Comparison of ENCODE assay signal across 27 mouse cellular contexts in the genomic region with DNA sequence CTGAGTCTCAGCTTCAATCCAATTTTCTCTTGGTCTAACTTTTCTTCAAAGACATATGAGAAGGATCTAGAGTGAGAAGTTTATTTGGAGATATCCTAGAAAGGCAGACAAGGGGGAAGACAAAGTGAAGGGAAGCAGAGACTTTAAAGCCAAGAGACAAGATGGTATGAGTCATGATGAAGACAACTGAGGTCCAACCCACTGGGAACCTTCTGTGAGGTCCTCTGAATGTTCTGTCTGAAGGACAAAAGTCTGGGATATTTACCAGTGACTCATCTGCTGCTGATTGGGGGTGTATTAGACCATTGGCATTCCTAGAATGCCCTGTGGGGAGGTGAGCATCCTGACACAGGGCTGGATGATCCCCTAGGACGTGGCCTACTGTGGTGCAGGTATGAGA.
DNase-seq lines count a peak whose midpoint lies in the region; ATAC-seq and TF ChIP-seq lines count a peak whose summit lies in the region.
"Had no signal": no experiment of that assay in that cellular context is flagged by ENCODE, and none has a peak within 500 bp of the region (broad histone marks: within the 10 kb centered on the region; RNA-seq: fewer than 3 reads in every experiment).

No protein-coding gene starts in this region.

- peak; percentile 60 for ATAC-seq in frontal cortex, adult (ENCODE audit: low TSS enrichment)
- ATAC-seq: activated CD4-positive, CD25-positive, alpha-beta regulatory T cell, adult 4 months; CD4-positive, CD25-positive, alpha-beta regulatory T cell, adult 4 months; hindbrain, postnatal 0 days; inflammation-experienced regulatory T-cells, adult 6 months; intestine, embryonic 16.5 days had no signal

- no peak for DNase-seq in frontal cortex, postnatal 14 days (ENCODE audit: low spot score in 2 of 2)
- peak; percentile 1 for DNase-seq in right cerebral cortex, adult 18-20 months
- no peak for DNase-seq in right cerebral cortex, postnatal 36 days (ENCODE audit: low spot score in 2 of 2)
- no peak for DNase-seq in lung, adult 2 months
- DNase-seq: adrenal gland, adult 8-10 months; adrenal gland, postnatal 25 days; cerebellum, adult 18-20 months; cerebellum, adult 9-10 months; cerebellum, postnatal 14 days; gastrocnemius, adult 2 months; gastrocnemius, postnatal 25 days; heart, adult 18-20 months; heart, postnatal 14 days; heart, postnatal 4 days had no signal

- H3K27ac ChIP-seq in cortical plate, adult 2 months (ENCODE audit: insufficient read depth, low read length) = peak overlapping the region; percentile 32; the same call in 1 of the 2 replicates
- H3K27ac ChIP-seq: embryonic facial prominence, embryonic 12.5 days; embryonic facial prominence, embryonic 15.5 days; forebrain, embryonic 12.5 days; gastrocnemius, adult 2 months; heart, embryonic 10.5 days; heart, embryonic 13.5 days; hindbrain, embryonic 14.5 days; hindbrain, postnatal 0 days had no signal

- TF ChIP-seq POLR2A in cortical plate, adult 2 months (IDR thresholded peaks at IDR 0.05; ENCODE audit: extremely low read depth, insufficient read depth, low read length) = no peak
- TF ChIP-seq POLR2A in lung, adult 2 months (IDR thresholded peaks at IDR 0.05; ENCODE audit: borderline replicate concordance, extremely low read depth, low read depth, low read length) = no peak

- TF ChIP-seq CTCF in cortical plate, adult 2 months (IDR thresholded peaks at IDR 0.05; ENCODE audit: extremely low read depth, insufficient read depth, low read length) = no peak
- no peak for TF ChIP-seq CTCF in lung, adult 2 months (IDR thresholded peaks at IDR 0.05; ENCODE audit: insufficient read depth, low read length)

- peaks cover 6% of the 10 kb centered on the region for H3K4me1 ChIP-seq in cortical plate, adult 2 months (ENCODE audit: control insufficient read depth, insufficient read depth, low read length)
- H3K4me1 ChIP-seq in lung, adult 2 months (ENCODE audit: control insufficient read depth, insufficient read depth, low read length) = no peaks in the 10 kb centered on the region
- H3K4me1 ChIP-seq: embryonic facial prominence, embryonic 12.5 days; embryonic facial prominence, embryonic 15.5 days; forebrain, embryonic 12.5 days; heart, embryonic 10.5 days; heart, embryonic 13.5 days had no signal

- H3K4me3 ChIP-seq in cortical plate, adult 2 months (ENCODE audit: insufficient read depth, low read length) = no peak overlapping the region
- H3K4me3 ChIP-seq in lung, adult 2 months (replicated peaks; ENCODE audit: extremely low read depth, low read depth, low read length) = no peak overlapping the region
- H3K4me3 ChIP-seq: embryonic facial prominence, embryonic 12.5 days; embryonic facial prominence, embryonic 15.5 days; forebrain, embryonic 12.5 days; gastrocnemius, adult 2 months; heart, embryonic 10.5 days; heart, embryonic 13.5 days had no signal

- 65% methylated on average over 1 of the region's 1 CpGs for WGBS in lung, adult 2 months
